Mouse (Mus musculus): ENCODE data around the gene Vcl.

Vcl gene

DNA sequence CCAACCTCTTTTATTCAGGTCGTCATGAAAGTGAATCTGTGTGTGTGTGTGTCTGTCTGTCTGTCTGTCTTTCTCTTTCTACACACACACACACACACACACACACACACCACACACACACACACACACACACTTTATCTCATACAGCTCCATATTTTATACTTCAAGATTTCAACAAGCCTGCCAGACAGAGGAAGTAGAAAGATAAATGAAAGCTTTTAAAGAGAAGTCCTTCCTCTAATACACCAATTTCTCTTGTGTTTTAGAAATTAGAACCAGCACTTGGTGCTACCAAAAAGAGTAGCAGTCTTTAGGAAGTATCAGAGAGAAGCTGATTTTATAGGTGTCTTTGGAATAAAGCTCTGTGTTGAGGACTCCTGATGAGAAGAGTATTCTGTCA lies 9.7 kb downstream of the Vcl start:
- no peak for DNase-seq (ENCODE audit: low spot score in 2 of 2)

DNA sequence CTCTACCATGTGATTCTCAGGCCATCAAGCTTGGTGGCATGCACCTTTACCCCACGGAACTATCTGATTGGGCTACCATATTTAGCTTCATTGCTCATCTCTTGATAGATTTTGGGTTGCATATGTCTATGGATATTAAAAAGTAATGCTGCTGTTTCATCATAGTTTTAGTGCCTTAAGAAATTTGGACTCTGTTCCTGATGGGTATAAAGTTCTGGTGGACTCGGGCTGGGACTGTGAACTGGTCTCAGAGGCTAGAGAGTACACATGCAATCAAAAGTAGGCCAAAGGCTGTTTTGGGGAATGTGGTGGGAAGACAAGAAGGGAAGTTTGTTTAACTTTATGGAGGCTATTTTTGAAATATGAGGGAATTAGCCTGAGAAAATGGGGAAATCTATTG lies 16.1 kb downstream of the Vcl start:
- DNase-seq (ENCODE audit: low spot score in 2 of 2), result no peak

DNA sequence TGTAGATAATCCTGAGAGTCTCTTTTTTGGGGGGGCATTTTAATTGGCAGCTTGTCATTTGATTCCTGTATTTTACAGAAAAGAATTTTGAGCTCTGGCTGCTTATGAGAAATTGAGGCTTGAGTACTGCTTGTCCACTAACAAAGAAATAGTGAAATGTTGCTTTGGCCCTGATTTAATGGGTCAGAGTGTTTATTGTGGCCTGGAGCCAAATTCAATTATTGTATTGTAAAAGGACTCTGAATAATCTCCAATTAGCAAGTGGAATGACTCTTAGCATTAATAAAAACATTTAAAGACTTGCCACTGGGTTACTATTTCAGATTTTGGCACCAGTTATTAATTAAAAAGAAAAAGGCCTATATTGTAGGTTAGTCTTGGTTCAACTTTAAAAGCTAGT lies 26.8 kb downstream of the Vcl start:
- DNase-seq (ENCODE audit: low spot score in 2 of 2), result no peak

DNA sequence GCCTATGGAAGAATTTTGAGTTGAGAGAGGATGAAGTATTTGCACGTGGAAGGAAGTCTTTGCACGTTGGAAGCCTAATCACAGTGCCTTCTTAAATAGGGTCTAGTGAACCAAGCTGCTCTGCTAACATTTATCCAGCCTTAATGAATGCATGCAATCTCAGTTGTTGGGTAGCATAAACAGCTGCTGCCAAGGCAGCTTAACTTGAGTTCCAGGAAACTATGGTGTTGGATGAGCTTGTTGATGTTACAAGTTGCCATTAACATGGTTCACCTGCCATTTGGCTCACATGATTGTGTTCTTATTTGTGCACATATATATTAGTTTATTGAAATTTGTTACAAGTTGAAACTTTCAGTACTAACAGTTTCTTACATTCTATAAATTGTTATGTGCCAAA lies 29.8 kb downstream of the Vcl start:
- DNase-seq (ENCODE audit: low spot score in 2 of 2), result no peak

DNA sequence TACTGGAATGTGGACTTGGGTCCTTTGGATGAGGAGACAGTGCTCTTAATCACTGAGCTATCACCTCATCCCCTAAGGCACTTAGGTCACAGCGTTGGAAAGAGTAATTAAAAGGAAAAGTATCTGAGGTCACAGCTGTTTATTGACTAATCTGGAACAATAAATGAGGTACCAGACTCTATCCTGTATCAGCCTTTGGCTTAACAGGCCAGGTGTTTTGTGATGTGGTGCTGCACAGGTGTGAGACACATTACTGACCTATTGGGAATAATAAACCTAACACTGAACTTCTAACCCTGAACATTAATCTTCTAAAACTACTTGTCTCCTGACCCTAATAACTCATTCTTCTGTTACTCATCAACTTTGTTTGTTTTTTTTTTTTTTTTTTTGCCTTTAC lies 33.3 kb downstream of the Vcl start:
- no peak for DNase-seq (ENCODE audit: low spot score in 2 of 2)

DNA sequence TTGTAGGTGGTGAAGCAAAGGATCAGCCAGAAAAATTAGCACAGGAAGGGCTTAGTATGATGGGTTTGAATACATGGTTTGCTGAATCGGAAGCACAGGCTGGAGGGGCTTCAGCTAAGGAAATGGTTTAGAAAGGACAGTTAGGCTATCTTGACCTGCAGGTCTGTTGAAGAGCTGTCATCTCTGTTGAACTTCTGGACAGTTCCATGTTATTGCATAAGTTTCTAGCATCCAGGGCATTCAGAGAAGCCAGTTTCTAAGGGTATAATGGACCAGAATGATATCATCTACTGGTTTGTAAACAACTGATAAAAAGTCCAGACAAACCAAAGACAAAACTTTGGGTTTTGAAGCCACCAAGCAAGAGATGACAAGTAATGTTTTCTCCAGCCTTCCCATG lies 33.7 kb downstream of the Vcl start:
- DNase-seq (ENCODE audit: low spot score in 2 of 2), result no peak

DNA sequence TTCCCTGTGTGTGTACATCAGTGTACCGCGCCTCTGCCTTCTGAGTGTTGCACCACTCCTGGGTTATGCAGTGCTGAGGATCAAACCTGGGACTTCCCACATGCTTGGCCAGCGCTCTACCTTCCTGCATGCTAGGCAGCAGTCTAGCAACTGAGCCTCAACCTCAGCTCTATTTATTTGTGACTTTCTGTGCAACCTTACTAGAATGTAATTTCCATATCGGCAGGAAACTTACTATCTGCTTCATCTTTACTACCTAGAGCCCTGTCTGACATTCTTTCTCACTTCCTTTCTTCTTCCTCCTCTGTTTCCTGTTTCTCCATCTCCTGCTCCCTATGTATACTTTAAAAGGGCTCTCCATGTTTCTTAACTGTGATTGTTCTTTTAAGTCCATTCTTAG lies 34.7 kb downstream of the Vcl start:
- DNase-seq (ENCODE audit: low spot score in 2 of 2), result no peak

DNA sequence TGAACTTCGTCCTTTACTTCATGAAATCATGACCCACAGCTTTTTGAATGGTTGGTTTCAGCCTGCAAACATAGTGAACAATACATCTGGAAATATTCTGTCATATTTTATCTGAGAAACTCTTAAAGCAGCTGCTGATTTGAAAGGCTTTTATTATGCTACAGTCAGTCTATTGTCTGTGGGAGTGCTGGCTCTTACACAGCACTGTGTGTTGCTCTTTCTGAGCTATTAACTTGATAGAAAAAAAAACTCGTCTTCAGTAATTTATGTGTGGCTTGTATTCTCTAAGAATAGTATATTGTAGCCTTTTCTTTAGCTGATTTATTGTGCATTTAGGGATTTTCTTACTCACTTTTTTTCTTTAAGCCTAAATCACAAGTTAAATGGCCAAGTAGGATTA lies 35.1 kb downstream of the Vcl start:
- no peak for DNase-seq (ENCODE audit: low spot score in 2 of 2)

DNA sequence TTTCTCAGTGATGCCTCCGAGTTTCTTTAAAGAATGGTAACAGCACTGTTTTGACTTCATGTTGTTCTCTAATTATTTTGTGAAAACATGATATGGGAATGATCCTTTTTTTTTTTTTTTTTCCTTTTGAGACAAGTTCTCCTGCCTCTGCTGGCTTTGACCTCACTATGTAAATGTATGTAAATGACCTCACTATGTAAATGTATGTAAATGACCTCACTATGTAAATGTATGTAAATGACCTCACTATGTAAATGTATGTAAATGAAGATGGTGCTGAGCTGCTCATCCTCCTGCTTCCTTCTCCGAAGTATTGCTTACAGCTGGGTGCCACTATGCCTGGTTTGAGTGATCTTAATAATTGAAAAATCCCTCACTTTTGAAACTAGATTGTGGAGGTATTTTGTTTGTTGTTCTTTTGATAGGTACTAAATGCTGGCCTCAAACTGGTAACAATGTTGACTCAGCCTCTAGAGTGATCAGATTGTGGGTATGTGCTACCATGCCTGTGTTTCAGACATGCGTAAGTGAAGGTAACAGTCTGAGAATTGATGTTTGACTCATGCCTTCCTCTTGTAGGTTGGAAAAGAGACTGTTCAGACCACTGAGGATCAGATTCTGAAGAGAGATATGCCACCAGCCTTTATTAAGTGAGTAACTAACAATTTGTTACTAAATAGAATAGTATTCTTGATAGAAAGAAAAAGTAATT lies 37.9 kb downstream of the Vcl start:
- no peak for DNase-seq (ENCODE audit: low spot score in 2 of 2)

DNA sequence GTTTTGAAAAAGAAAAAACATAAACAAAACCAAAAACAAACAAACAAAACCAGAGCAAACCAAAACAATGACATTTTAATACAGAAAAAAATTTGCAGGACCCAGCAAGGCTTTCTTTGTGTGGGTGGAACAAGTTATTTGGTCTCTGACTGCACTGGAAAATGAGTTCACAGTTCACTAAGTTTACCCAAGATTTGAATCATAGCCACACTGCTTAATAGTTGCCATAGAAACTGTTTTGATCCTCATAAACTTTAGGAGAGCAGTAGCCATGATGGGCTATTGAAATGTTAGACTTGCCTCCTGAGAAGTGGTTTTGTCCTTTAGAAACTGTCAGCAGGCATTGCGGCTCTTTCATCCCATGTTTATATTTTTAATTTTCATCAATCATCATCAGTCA lies 39.9 kb downstream of the Vcl start:
- DNase-seq (ENCODE audit: low spot score in 2 of 2), result no peak

DNA sequence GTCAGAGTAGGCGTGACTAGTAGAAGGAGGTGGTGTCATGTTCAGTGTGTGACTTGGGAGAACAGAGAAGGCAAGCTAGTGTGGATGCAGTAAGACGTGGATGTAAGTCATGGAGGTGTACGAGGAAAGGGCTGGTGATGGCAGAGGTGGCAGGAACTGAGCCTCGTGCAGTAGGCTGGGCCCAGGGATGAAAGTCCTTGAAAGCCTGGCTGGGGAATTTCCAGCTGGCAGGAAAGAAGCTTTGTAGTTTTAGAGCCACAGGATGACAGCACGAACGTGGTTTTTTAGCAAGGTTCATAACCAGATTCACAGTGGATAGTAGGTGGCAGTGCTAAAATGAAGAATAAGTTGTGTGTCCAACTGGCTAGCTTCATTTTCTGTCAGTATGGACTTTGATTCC lies 41.2 kb downstream of the Vcl start:
- no peak for DNase-seq (ENCODE audit: low spot score in 2 of 2)

DNA sequence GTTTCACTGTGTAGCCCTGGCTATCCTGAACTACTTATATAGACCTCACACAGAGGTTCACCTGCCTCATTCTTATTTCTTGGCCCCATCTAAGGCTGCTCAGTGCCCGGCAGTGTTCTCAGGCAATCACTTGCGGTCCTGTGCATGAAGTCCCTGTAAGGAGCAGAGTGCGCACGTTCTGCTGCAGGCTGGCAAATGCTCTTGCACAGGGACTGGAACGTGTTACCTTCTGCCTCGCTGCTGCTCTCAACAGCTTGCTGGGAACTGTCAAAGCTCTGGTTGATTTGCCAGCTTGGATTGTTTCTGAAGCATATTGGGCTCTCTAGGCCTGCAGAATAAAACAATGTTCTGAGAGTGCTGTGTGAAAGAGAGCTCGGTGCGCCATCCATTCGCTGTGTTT lies 41.7 kb downstream of the Vcl start:
- no peak for DNase-seq (ENCODE audit: low spot score in 2 of 2)

DNA sequence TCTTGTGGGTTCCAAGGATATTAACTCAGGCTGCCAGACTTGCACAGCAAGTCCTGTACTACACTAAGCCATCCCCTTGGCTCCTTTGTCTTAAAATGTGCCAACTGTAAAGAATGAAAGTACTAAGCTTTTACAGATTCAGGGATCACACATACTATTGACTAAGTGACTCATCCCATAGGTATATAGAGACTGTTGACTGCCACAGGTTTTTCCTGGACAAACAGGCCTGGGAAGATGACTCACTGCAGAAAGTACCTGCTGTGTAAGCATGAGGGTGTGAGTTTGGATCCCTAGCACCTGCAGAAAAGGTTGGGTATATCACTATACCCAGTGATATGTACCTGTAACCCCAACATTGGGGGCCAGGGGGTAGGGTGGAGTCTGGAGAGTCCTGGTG lies 44.6 kb downstream of the Vcl start:
- DNase-seq (ENCODE audit: low spot score in 2 of 2), result no peak

DNA sequence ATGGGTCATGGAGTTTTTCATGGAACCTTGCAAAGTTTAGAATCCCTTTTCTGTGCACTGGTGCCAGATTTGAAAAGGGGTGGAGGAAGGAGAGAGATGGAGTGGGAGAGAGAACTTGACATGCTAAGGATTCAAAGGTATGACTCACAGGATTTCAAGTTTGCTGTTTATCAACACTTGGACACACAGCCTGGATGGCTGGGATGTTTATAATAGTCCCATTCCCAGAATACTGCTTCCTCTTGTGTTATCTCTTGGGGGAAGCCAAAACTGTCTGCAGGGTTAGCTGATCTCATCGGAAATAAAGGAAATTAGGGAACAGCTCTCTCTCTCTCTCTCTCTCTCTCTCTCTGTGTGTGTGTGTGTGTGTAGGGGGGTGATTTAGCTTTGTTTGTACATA lies 47.5 kb downstream of the Vcl start:
- no peak for DNase-seq (ENCODE audit: low spot score in 2 of 2)

DNA sequence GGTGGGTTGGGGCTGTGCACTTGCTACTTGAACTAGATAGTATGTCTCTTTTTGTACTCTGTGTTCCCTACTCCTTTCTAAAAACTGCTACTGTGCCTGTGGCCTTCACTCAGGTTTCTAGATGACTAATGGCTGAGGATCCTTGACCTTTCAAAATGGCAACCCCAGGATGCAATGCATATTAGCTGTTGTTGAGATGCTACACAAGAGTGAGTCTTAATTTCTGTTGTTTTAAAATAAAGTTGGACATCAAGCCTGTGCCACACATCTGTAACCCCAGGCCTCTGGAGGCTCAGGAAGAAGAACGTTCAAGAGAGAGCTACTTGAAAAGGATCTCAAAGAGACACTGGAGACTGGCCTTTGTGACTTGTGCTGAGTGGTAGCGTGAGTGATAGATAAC lies 48.5 kb downstream of the Vcl start:
- no peak for DNase-seq (ENCODE audit: low spot score in 2 of 2)

DNA sequence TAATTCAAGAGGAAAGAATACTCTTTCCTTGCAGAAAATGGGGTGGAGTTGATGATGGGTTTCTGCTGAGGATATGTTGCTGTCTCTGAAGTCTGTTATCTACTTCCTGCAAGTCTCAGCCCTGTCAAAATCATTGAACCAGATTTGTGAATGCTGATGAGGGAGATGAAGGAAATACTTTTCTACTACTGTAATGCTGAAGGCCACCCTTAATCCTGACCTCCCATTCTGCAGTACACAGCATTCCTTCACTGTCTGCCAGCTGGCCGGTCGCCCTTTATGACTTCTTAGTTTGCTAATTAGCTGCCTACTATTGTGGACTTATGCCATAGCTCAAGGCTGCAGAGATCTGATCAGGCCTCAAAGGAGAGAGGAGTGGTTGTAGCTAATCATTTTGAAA lies 54.6 kb downstream of the Vcl start:
- DNase-seq (ENCODE audit: low spot score in 2 of 2), result no peak

DNA sequence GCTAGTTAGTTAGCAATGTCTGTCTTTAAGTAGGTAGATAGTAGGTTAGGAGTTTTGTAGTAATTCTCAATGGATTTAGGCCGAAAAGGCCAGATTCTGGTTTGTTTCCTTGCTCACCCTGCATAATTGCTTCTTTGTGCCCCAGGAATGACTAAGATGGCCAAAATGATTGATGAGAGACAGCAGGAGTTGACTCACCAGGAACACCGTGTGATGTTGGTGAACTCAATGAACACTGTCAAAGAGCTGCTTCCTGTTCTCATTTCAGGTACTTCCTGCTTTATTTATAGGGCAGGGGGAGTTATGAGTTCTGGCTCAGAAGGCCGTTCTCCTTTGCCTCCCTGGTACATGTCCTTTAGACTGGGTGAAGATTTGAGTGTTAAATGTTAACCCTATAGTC lies 56.3 kb downstream of the Vcl start:
- DNase-seq (ENCODE audit: low spot score in 2 of 2), result no peak

DNA sequence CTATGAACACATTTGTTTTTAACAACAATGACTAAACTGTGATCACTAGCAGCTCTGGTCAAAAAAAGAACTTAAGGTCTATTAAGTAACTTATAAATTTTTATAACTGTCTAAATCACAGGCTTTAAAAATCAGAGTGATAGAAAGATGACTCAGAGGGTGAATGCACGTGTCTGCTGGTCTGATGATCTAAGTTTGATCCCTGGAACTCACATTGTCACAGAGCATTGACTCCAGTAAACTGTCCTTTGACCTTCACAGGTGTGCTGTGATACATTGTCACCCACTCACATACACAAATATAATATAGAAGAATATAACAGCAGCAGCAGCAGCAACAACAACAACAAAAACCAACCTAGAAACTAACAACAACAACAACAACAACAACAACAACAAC lies 62.3 kb downstream of the Vcl start:
- DNase-seq (ENCODE audit: low spot score in 2 of 2), result no peak

DNA sequence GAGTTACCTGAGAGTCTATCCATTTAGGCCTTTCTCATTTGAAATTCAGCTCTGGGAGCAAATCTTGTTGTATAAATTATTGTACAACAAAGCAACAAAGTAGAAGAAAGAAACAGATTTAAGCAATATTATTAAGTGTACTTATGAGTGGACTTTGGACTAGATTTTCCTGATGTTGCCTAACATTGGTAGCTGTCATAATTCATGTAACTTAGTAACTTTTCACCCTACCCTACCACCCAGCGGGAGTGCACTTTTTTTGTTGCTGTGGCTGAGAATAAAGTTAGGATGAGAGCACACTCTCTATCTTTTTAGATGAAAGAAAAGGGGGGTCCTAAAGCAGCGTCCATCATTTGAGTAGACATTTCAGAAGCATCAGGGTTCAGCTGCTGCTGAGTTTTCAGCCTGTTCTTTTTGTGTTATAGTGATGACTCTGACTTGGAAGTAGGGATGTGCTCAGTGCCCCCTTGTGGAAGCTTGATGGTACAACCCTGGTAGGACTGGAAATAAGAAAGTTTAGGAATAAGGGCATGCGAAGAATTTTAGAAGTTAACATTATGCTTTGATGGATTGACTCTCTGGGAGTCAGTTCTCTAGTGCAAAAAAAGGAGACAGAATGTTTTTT lies 64.0 kb downstream of the Vcl start:
- DNase-seq (ENCODE audit: low spot score in 2 of 2), result peak in 1 of 2 experiments; percentile 23

DNA sequence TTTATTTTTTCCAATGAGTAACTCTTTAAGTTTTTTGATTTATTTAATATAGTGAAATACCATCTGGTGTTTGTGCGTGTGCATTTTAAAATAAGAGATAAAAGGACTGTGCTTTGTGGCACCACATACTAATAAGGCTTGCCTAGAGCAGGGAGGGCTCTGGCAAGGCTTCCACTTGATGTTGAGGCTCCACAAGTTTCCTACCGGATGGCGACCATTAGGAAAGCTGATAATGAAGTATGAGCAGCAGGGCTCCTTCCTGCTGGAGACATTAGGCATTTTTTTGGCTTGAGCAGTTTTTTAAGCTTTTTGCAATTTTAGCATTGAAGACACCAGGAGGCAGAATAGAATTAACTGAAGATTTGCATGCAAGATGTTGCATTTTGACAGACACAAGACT lies 65.3 kb downstream of the Vcl start:
- no peak for DNase-seq (ENCODE audit: low spot score in 2 of 2)

DNA sequence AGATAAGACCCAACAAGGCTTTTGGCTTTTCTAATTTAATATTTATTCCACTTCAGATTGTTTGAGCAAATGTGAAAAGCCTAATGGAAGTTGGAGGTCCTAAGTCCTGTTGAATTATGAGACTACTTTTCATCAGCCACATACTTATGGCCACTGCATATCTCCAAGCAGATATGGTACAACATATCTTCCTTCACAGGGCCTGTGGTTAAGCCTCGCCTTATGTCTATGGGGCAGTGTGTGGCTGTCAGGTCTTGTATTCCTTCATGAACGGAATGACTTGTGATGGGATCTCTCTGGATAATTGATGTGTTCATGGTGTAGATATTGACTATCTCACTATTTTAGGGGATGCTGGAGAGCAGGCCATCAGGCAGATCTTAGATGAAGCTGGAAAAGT lies 66.3 kb downstream of the Vcl start:
- no peak for DNase-seq (ENCODE audit: low spot score in 2 of 2)

DNA sequence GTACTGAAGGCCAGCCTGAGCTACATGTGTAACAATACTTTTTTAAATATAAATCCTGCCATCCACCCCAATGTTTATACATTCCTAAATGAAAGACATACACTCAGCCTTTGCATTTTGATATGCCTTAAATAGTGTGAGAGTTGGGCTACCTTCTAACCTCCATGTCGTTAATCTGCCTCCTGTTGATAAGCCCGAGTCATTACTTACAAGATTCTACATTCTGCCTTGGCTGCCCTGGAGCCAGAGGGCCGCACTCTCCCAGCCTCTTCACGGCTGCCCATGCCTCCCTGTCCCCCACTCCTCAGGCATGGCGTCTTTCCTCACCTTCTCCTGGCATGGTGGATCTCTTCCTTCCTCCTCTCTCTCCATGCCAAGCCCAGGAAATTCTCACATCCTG lies 67.2 kb downstream of the Vcl start:
- DNase-seq (ENCODE audit: low spot score in 2 of 2), result no peak

DNA sequence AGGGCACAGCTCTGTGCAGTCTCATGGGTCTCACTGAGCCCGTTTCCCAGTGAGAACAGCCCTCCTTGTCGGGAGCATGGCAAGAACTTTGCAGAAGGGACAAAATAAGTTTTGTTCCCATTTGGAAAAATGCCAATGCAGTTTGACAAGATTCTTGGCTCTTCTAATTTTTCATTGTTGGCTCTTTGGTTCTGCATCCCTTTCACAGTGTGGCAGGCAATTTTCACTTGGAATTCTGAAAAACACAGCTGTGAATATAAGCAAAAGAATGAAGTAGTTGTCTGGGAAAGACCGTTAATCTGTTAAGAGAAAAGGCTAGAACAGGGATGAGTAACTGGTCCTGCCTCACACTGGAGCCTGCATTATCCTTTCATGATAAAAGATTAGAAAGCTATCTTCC lies 68.3 kb downstream of the Vcl start:
- DNase-seq (ENCODE audit: low spot score in 2 of 2), result no peak

DNA sequence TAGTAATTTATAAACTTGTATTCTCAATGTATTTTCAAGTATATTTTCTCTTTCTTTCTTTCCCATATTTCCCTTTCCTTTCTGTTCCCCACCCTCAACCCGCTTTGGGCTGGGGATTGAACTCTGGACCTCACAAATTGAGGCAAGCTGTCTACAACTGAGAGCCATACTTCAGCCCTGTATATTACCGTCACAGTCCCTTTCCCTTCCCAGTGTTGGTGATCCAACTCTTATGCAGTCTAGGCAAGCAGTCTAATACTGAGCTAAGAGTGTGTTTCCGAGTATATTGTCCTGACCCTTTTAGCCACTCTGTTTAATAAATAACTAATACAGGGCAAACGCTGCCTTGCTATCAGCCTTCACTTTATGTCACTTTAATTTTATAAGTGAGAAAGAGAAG lies 70.4 kb downstream of the Vcl start:
- DNase-seq (ENCODE audit: low spot score in 2 of 2), result no peak

Measured in thymus, postnatal 10 days (tissue).